Mouse (Mus musculus): Measurements from ENCODE around the gene Meiob. TPM values are rescaled to one million over a fixed set of nuclear protein-coding genes. Genes with fewer than 3 reads are reported as not detected.

The Meiob gene
- polyA plus RNA-seq, 1 experiment from 2014 or later = not detected

DNA sequence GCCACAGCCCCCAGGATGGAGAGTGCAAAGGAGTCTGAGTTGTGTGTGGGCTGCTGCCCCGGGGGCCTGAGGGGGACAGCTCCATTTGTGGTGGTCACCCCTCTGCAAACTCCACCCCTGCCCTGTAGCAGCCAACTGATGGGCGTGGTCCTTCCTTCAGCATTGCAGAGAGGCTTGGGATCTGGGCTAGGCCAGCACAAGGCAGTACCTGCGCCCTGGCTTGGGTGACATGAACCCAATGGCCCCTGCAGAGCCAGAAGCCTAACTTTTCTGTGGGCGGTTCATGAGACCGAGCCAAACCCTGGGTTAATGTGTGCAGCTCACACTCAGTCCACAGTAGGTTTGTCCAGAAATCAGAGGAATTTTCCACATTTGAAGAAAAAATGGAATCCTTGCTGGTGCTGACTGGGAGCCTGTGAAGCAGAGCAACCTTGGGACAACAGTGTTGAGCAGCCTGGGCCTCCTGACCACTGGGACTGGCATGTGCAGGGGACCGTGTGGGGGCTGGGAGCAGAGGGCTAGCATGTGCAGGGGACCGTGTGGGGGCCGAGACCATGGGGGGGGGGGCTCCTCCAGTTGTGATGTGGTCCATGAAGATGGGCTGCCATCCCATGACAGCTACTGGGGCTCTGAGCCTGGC, 53.9 kb downstream of the Meiob start:
- no peaks in the 10 kb centered on the region for H3K4me1 ChIP-seq
- H3K36me3 ChIP-seq (replicated peaks) = peaks cover 8% of the 10 kb centered on the region; the same call in 1 of the 2 replicates
- no peak overlapping the region for H3K27ac ChIP-seq
- no peak for ATAC-seq (replicated peaks)
- H3K9me3 ChIP-seq = no peaks in the 10 kb centered on the region
- H3K27me3 ChIP-seq (replicated peaks) = no peaks in the 10 kb centered on the region
- H3K4me3 ChIP-seq = no peak overlapping the region
- no peak overlapping the region for H3K9ac ChIP-seq
- 90% methylated on average over 8 of the region's 8 CpGs for WGBS
- no peak overlapping the region for H3K4me2 ChIP-seq

GRCm38 (mm10) chr17:24858967-24859366, 54.9 kb downstream of the Meiob start:
- Histone ChIP-seq H3K4me2 (no peak overlapping the region), H3K4me1 (no peaks in the 10 kb centered on the region), H3K27me3 (replicated peaks) (no peaks in the 10 kb centered on the region), H3K4me3 (no peak overlapping the region), H3K9me3 (no peaks in the 10 kb centered on the region), H3K9ac (no peak overlapping the region), H3K36me3 (replicated peaks) (peaks cover 8% of the 10 kb centered on the region; the same call in 1 of the 2 replicates), H3K27ac (no peak overlapping the region)
- 92% methylated on average over 6 of the region's 6 CpGs for WGBS
- no peak for ATAC-seq (replicated peaks)

DNA sequence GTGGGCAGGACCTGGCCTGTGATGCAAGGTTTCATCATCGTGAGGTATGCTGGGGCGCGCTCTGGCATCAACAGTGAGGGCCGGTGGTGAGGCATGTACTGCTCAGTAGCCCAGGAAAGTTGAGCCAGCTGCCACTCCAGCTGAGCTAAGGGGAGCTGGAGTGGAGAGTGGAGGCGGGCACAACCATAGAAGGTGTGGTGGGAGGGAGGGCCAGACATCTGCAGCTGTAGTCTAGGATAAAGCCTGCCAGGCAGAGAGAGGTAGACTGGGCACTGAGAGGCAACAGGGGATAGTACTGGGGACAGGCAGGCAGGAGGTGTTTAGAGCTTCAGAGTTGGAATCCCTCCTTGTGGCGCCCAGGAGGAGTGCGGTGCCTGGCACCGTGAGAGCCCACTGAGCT, 56.0 kb downstream of the Meiob start:
- Histone ChIP-seq H3K9me3 (no peaks in the 10 kb centered on the region), H3K36me3 (replicated peaks) (peaks cover 8% of the 10 kb centered on the region; the same call in 1 of the 2 replicates), H3K4me3 (no peak overlapping the region), H3K9ac (no peak overlapping the region), H3K4me2 (no peak overlapping the region), H3K27ac (no peak overlapping the region), H3K27me3 (replicated peaks) (no peaks in the 10 kb centered on the region), H3K4me1 (no peaks in the 10 kb centered on the region)
- ATAC-seq (replicated peaks) = no peak
- 92% methylated on average over 8 of the region's 8 CpGs for WGBS

DNA sequence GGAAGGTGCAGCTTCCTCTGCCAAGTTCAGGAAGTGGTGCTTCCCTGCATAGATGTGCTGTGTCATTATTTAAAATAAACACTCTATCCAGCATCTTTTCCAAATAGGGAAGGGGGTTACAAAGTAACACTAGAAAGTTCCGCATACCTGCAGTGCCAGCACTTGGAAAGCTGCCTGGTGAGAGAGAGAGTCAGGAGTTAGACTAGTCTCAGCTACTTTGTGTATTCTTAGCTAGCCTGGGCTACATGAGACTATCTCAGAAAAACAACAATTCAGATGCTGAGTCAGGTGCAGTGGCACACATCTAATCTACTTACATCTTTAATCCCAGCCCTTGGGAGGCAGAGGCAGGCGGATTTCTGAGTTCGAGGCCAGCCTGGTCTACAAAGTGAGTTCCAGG, 57.7 kb downstream of the Meiob start:
- Histone ChIP-seq H3K4me3 (no peak overlapping the region), H3K4me1 (no peaks in the 10 kb centered on the region), H3K27me3 (replicated peaks) (no peaks in the 10 kb centered on the region), H3K9ac (no peak overlapping the region), H3K36me3 (replicated peaks) (peaks cover 14% of the 10 kb centered on the region; the same call in 1 of the 2 replicates), H3K27ac (no peak overlapping the region), H3K9me3 (no peaks in the 10 kb centered on the region), H3K4me2 (no peak overlapping the region)
- WGBS = 95% methylated on average over 3 of the region's 3 CpGs
- ATAC-seq (replicated peaks) = no peak

DNA sequence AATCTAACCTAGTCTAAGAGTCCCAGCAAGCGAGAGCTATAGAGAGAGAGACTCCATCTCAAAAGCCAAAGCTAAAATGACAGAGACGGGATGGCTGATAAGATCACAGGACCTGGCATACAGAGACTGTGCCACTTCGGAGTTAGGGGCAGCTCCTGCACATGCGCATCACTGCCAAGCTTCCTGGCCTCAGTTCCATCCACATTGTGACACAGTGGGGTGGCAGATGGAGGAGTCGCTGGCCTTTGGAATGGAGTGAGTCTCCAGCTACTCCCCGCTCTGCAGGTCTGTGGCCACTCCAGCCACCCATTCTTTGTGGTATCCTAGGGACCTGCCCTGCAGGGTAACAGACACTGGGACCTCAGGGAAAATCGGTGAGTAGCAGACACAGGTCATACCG, 61.7 kb downstream of the Meiob start, which contains the start of gene Igfals:
Gene Igfals, plus strand, starts transcription at position 222 of the 400 bp plus-strand sequence.
- H3K27ac ChIP-seq = no peak within 1 kb of the TSS
- 90% methylated on average over 8 of the region's 8 CpGs for WGBS
- no peaks in the 10 kb centered on the region for H3K27me3 ChIP-seq (replicated peaks)
- ATAC-seq (replicated peaks) = no peak
- H3K9ac ChIP-seq = no peak within 1 kb of the TSS
- H3K4me2 ChIP-seq = no peak within 1 kb of the TSS
- no peaks in the 10 kb centered on the region for H3K4me1 ChIP-seq
- no peak within 1 kb of the TSS for H3K4me3 ChIP-seq
- H3K9me3 ChIP-seq = no peaks in the 10 kb centered on the region
- H3K36me3 ChIP-seq (replicated peaks) = 0 out of 2 replicates have a peak, but pooled peaks cover 14% of the 10 kb centered on the region

DNA sequence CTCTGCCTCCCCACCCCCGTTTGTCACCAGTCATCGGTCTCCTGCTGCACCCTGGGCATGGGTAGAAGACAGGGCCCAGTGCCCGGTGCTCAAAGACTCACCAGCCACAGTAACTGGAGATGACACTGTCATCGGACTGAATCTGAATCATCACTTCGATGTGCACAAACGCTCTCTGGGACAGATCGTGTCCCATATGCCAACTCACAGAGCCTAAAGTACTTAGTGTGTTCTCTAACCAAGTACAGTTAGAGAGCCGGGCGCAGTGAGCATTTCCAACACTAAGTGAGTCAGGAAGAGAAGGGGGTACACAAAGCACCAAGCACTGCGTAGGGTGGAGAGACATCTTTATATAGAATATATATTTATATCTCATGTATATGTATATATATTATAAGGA, 63.8 kb downstream of the Meiob start:
- WGBS = 95% methylated on average over 10 of the region's 10 CpGs
- no peak for ATAC-seq (replicated peaks)
- no peaks in the 10 kb centered on the region for H3K9me3 ChIP-seq

DNA sequence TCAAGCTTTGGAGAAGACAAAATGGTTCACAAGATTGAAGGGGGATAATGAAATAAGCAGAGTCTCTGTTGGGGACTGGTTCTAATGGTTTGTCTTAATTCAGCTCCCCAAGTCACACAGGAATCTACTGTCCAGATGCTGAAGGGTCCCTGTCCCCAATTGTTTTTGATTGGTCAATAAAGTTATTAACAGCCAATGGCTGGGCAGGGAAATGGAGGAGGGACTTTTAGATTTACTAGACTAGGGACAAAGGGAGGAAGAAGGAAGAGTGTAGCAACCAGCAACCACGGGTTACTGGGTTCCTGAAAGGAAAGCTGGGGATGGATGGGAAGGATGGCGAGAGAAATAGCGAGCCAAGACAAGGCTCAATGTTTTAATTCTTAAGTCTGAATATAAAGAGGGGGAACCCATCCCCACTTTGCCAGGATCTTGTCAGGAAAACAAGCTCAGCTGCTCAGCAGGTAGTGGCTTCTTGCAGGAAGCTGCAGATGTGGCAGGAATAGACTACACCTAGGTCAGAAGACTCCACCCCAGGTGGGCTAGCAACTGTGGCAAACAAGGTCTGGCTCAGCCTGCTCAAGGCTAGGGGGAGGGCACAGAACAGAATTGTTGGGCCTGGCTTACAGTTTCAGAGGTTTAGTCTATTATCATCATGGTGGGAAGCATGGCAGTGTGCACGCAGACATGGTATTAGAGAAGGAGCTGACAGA, 69.8 kb downstream of the Meiob start:
- no peak for ATAC-seq (replicated peaks)
- H3K4me3 ChIP-seq = no peak overlapping the region
- no peaks in the 10 kb centered on the region for H3K9me3 ChIP-seq
- no peaks in the 10 kb centered on the region for H3K36me3 ChIP-seq (replicated peaks)
- no peak overlapping the region for H3K9ac ChIP-seq
- H3K4me2 ChIP-seq = no peak overlapping the region
- no peaks in the 10 kb centered on the region for H3K4me1 ChIP-seq
- WGBS = 53% methylated on average over 4 of the region's 4 CpGs
- no peak overlapping the region for H3K27ac ChIP-seq
- no peaks in the 10 kb centered on the region for H3K27me3 ChIP-seq (replicated peaks)

More for the DNA sequence above, 63.8 kb downstream of the Meiob start:
- H3K27ac ChIP-seq = no peak overlapping the region
- no peaks in the 10 kb centered on the region for H3K27me3 ChIP-seq (replicated peaks)
- H3K4me3 ChIP-seq = no peak overlapping the region
- no peaks in the 10 kb centered on the region for H3K4me1 ChIP-seq
- H3K9ac ChIP-seq = no peak overlapping the region
- H3K4me2 ChIP-seq = no peak overlapping the region
- H3K36me3 ChIP-seq (replicated peaks) = 0 out of 2 replicates have a peak, but pooled peaks cover 5% of the 10 kb centered on the region

- H3K27ac ChIP-seq = no peak overlapping the region
- 40% methylated on average over 1 of the region's 1 CpGs for WGBS
- no peaks in the 10 kb centered on the region for H3K9me3 ChIP-seq
- H3K9ac ChIP-seq = no peak overlapping the region
- H3K4me1 ChIP-seq = no peaks in the 10 kb centered on the region
- no peak overlapping the region for H3K4me3 ChIP-seq
- ATAC-seq (replicated peaks) = no peak
- no peaks in the 10 kb centered on the region for H3K27me3 ChIP-seq (replicated peaks)
- H3K4me2 ChIP-seq = no peak overlapping the region
- H3K36me3 ChIP-seq (replicated peaks) = no peaks in the 10 kb centered on the region
These were observed 70.3 kb downstream of the Meiob start for GRCm38 (mm10) chr17:24874405-24874745.

- Histone ChIP-seq H3K4me3 (no peak overlapping the region), H3K4me1 (no peaks in the 10 kb centered on the region), H3K27ac (no peak overlapping the region), H3K4me2 (no peak overlapping the region), H3K9ac (no peak overlapping the region), H3K36me3 (replicated peaks) (no peaks in the 10 kb centered on the region), H3K27me3 (replicated peaks) (no peaks in the 10 kb centered on the region), H3K9me3 (no peaks in the 10 kb centered on the region)
- no peak for ATAC-seq (replicated peaks)
- WGBS = 82% methylated on average over 8 of the region's 8 CpGs
These were observed 70.9 kb downstream of the Meiob start for GRCm38 (mm10) chr17:24874989-24875388.

- Histone ChIP-seq H3K36me3 (replicated peaks) (no peaks in the 10 kb centered on the region; the same call in 1 of the 2 replicates), H3K4me2 (no peak overlapping the region), H3K4me3 (no peak overlapping the region), H3K4me1 (no peaks in the 10 kb centered on the region), H3K27ac (no peak overlapping the region), H3K9me3 (no peaks in the 10 kb centered on the region), H3K9ac (0 out of 2 replicates have a peak overlapping the region, but pooled peaks have one; percentile 6), H3K27me3 (replicated peaks) (no peaks in the 10 kb centered on the region)
- 67% methylated on average over 10 of the region's 10 CpGs for WGBS
- ATAC-seq (replicated peaks) = no peak
These were observed 73.4 kb downstream of the Meiob start for GRCm38 (mm10) chr17:24877336-24878116.

DNA sequence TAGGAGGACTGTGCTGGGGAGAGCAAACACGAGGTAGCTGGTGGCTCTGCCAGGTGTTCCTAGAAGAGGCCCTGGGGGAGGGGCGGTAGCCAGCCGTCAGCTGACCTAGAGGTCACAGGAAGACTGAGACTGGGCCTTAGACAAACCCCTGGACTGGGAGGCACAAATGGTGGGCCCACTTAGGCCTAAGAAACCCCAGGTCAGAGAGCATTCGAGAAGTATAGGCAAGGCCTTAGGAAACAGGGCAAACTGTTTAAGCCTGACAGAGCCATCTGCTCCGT, 74.0 kb downstream of the Meiob start:
- H3K4me3 ChIP-seq = no peak overlapping the region
- ATAC-seq (replicated peaks) = no peak
- H3K4me1 ChIP-seq = no peaks in the 10 kb centered on the region
- H3K27ac ChIP-seq = no peak overlapping the region
- H3K4me2 ChIP-seq = no peak overlapping the region
- H3K36me3 ChIP-seq (replicated peaks) = peaks cover under 1% of the 10 kb centered on the region; the same call in 1 of the 2 replicates
- 47% methylated on average over 5 of the region's 5 CpGs for WGBS
- no peaks in the 10 kb centered on the region for H3K27me3 ChIP-seq (replicated peaks)
- H3K9me3 ChIP-seq = no peaks in the 10 kb centered on the region
- no peak overlapping the region for H3K9ac ChIP-seq

GRCm38 (mm10) chr17:24878531-24878930, 74.4 kb downstream of the Meiob start:
- Histone ChIP-seq H3K27me3 (replicated peaks) (no peaks in the 10 kb centered on the region), H3K4me2 (no peak overlapping the region), H3K9me3 (no peaks in the 10 kb centered on the region), H3K4me1 (no peaks in the 10 kb centered on the region), H3K9ac (no peak overlapping the region), H3K4me3 (no peak overlapping the region), H3K27ac (no peak overlapping the region), H3K36me3 (replicated peaks) (peaks cover 5% of the 10 kb centered on the region; the same call in 1 of the 2 replicates)
- 69% methylated on average over 8 of the region's 8 CpGs for WGBS
- ATAC-seq (replicated peaks) = no peak
